In the genomic region with DNA sequence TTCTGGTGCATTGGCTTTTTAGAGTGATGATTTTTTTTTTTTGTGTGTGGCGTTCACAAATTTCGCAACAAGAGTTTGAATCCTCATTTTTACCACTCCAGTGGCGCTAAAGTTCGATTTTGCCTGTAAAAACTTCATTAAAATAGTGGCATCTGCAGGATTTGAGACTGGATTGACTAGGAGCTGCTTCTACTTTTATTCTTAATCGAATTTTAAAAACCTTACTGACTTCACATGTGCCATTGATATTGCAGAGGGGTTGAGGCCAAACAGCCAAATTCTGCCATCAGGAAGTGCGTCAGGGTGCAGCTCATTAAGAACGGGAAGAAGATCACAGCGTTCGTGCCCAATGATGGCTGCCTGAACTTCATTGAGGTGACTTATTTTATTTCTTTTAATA, we compare ENCODE assay signal across 9 mouse cellular contexts. TPM values are rescaled to one million over a fixed set of nuclear protein-coding genes. Genes with fewer than 3 reads are reported as not detected.
DNase-seq lines count a peak whose midpoint lies in the region; ATAC-seq and TF ChIP-seq lines count a peak whose summit lies in the region.
"Had no signal": no experiment of that assay in that cellular context is flagged by ENCODE, and none has a peak within 500 bp of the region (broad histone marks: within the 10 kb centered on the region; RNA-seq: fewer than 3 reads in every experiment).

No protein-coding gene starts in this region.

- intact Hi-C loops in gastrocnemius, adult 2 months (cut with DNase I): loop anchor here (10.0 kb wide), 1 partner anchor 301 kb away; the partner anchor contains the start of gene Atg10
- intact Hi-C loops in gastrocnemius, postnatal 14 days (cut with DNase I; ENCODE audit: low total_unique reads): no loop called here
- intact Hi-C loops in left cerebral cortex, postnatal 4 days (cut with DNase I): no loop called here

- peak overlapping the region; percentile 57; the same call in 1 of the 2 replicates for H3K4me2 ChIP-seq in CH12.LX (ENCODE audit: insufficient read depth, low read depth, poor library complexity, severe bottlenecking)
- H3K4me2 ChIP-seq in forebrain, embryonic 16.5 days (ENCODE audit: low read length): peak overlapping the region; percentile 68
- H3K4me2 ChIP-seq in liver, embryonic 14.5 days (ENCODE audit: low read depth): peak overlapping the region; percentile 80

- H3K9ac ChIP-seq in CH12.LX (ENCODE audit: insufficient read depth, low read depth): peak overlapping the region; percentile 91
- H3K9ac ChIP-seq in forebrain, embryonic 16.5 days (replicated peaks; ENCODE audit: low read depth, low read length): peak overlapping the region; percentile 93; the same call in 1 of the 2 replicates
- H3K9ac ChIP-seq in liver, embryonic 14.5 days (replicated peaks): peak overlapping the region; percentile 87

- H3K79me2 ChIP-seq in CH12.LX (replicated peaks; ENCODE audit: control insufficient read depth, extremely low read depth, insufficient read depth, poor library complexity, severe bottlenecking): peaks cover 17% of the 10 kb centered on the region

- TF ChIP-seq EP300 in CH12.LX (IDR thresholded peaks at IDR 0.05; ENCODE audit: low read length): no peak
- TF ChIP-seq EP300 in liver, embryonic 14.5 days (IDR thresholded peaks at IDR 0.05; ENCODE audit: low read depth): no peak

- dilution Hi-C loops in CH12.LX (cut with MboI; ENCODE audit: extremely low pct_ligation_motif_present, extremely low pct_unique_long_range_greater_than_20kb, low sequenced_read_pairs): no loop called here

- H3K4me3 ChIP-seq in gastrocnemius, adult 2 months: peak overlapping the region; percentile 95
- H3K4me3 ChIP-seq in CH12.LX (replicated peaks in 1 of 3; ENCODE audit: low read depth in 2 of 3, low read length in 2 of 3, poor library complexity in 1 of 3): peak overlapping the region; percentile 75 to 96 (median 93)
- peak overlapping the region; percentile 84 for H3K4me3 ChIP-seq in forebrain, embryonic 16.5 days (replicated peaks; ENCODE audit: low read length)
- H3K4me3 ChIP-seq in liver, embryonic 14.5 days (ENCODE audit: insufficient read depth in 1 of 2, low read depth in 2 of 2, low read length in 2 of 2): peak overlapping the region; percentile 91 to 95

- H3K27ac ChIP-seq in gastrocnemius, adult 2 months: no peak overlapping the region
- H3K27ac ChIP-seq in CH12.LX (ENCODE audit: insufficient read depth, low read depth): no peak overlapping the region
- no peak overlapping the region for H3K27ac ChIP-seq in forebrain, embryonic 16.5 days (ENCODE audit: low read length)
- H3K27ac ChIP-seq in liver, embryonic 14.5 days: peak overlapping the region; percentile 49

- H3K36me3 ChIP-seq in CH12.LX (replicated peaks in 1 of 2; ENCODE audit: control insufficient read depth in 1 of 2, insufficient read depth in 1 of 2, low read length in 1 of 2): peaks cover 19 to 38% of the 10 kb centered on the region in 2 experiments
- peaks cover 12% of the 10 kb centered on the region for H3K36me3 ChIP-seq in forebrain, embryonic 16.5 days (ENCODE audit: control insufficient read depth, insufficient read depth)
- peaks cover 18% of the 10 kb centered on the region for H3K36me3 ChIP-seq in liver, embryonic 14.5 days (replicated peaks; ENCODE audit: control insufficient read depth, insufficient read depth, low read depth)

- no peak for TF ChIP-seq RAD21 in CH12.LX (IDR thresholded peaks at IDR 0.05; ENCODE audit: low read depth, low read length)

- H3K9me3 ChIP-seq in CH12.LX (replicated peaks; ENCODE audit: low read length): no peaks in the 10 kb centered on the region
- no peaks in the 10 kb centered on the region for H3K9me3 ChIP-seq in forebrain, embryonic 16.5 days (ENCODE audit: control insufficient read depth, low read length)
- H3K9me3 ChIP-seq in liver, embryonic 14.5 days (ENCODE audit: control insufficient read depth, low read length): no peaks in the 10 kb centered on the region

- TF ChIP-seq POLR2A in CH12.LX (IDR thresholded peaks at IDR 0.05; ENCODE audit: low read depth, low read length): peak; percentile 43

- no peak for ATAC-seq in forebrain, embryonic 16.5 days
- ATAC-seq in liver, embryonic 14.5 days (ENCODE audit: insufficient read depth): no peak

- 48% methylated on average over 9 of the region's 9 CpGs for WGBS in forebrain, embryonic 16.5 days
- 14% methylated on average over 9 of the region's 9 CpGs for WGBS in liver, embryonic 14.5 days (ENCODE audit: insufficient replicate concordance)

- in situ Hi-C loops in CH12.LX (cut with MboI; ENCODE audit: low pct_ligation_motif_present, low pct_unique_long_range_greater_than_20kb, low sequenced_read_pairs): no loop called here

- DNase-seq in gastrocnemius, adult 2 months: no peak
- DNase-seq in gastrocnemius, postnatal 14 days: no peak
- peak; percentile 46 for DNase-seq in CH12.LX (ENCODE audit: extremely low read depth)
- no peak for DNase-seq in liver, embryonic 14.5 days (ENCODE audit: low read depth in 3 of 3, low spot score in 3 of 3)
- no peak for DNase-seq in adrenal gland, postnatal 10 days
- no peak for DNase-seq in yolk sac, embryonic 10.5 days (ENCODE audit: low spot score)
- no peak for DNase-seq in left cerebral cortex, postnatal 4 days
- DNase-seq: cerebellum, adult 9-10 months had no signal

- H3K27me3 ChIP-seq in CH12.LX (replicated peaks): no peaks in the 10 kb centered on the region
- no peaks in the 10 kb centered on the region for H3K27me3 ChIP-seq in forebrain, embryonic 16.5 days (replicated peaks; ENCODE audit: control insufficient read depth, insufficient read depth, low read length)
- no peaks in the 10 kb centered on the region for H3K27me3 ChIP-seq in liver, embryonic 14.5 days (ENCODE audit: control insufficient read depth, insufficient read depth, low read length)

- H3K4me1 ChIP-seq in CH12.LX (ENCODE audit: control insufficient read depth in 1 of 2, insufficient read depth in 2 of 2): peaks cover 0 to 10% of the 10 kb centered on the region in 2 experiments; a peak in 2 of 4 replicates
- peaks cover 6% of the 10 kb centered on the region; the same call in 1 of the 2 replicates for H3K4me1 ChIP-seq in forebrain, embryonic 16.5 days (replicated peaks; ENCODE audit: control insufficient read depth, insufficient read depth, low read length)
- peaks cover 0 to 9% of the 10 kb centered on the region in 2 experiments; a peak in 3 of 4 replicates for H3K4me1 ChIP-seq in liver, embryonic 14.5 days (replicated peaks; ENCODE audit: control insufficient read depth in 2 of 2, insufficient read depth in 2 of 2, low read length in 1 of 2)

- TF ChIP-seq CTCF in gastrocnemius, adult 2 months (IDR thresholded peaks at IDR 0.05): no peak
- TF ChIP-seq CTCF in CH12.LX (conservative IDR thresholded peaks at IDR 0.05 in 1 of 2, IDR thresholded peaks at IDR 0.05 in 1 of 2; ENCODE audit: low read depth in 2 of 2, low read length in 2 of 2): no peak
- no peak for TF ChIP-seq CTCF in liver, embryonic 14.5 days (IDR thresholded peaks at IDR 0.05; ENCODE audit: low read depth)

TF ChIP-seq in CH12.LX, 34 proteins besides CTCF, POLR2A, EP300 and RAD21:
- 0 out of 2 replicates have a peak, but pooled peaks have one; percentile 36 for TF ChIP-seq ELF1 (IDR thresholded peaks at IDR 0.05; ENCODE audit: low read depth, low read length)
- 0 out of 2 replicates have a peak, but pooled peaks have one; percentile 35 for TF ChIP-seq TBP (conservative IDR thresholded peaks at IDR 0.05; ENCODE audit: low read depth, low read length)
- TF ChIP-seq MYC (IDR thresholded peaks at IDR 0.05; ENCODE audit: low read depth, low read length): peak; percentile 73
- peak; percentile 22; the same call in 1 of the 2 replicates for TF ChIP-seq HCFC1 (IDR thresholded peaks at IDR 0.05; ENCODE audit: low read depth, low read length)
- TF ChIP-seq JUN (IDR thresholded peaks at IDR 0.05; ENCODE audit: insufficient read depth, low read depth, low read length): no peak
- no peak for TF ChIP-seq MXI1 (IDR thresholded peaks at IDR 0.05; ENCODE audit: low read depth, low read length)
TF ChIP-seq in CH12.LX: peak in this region for 4.

RNA-seq across cellular contexts. Expression of gene Rps23, which starts 1.3 kb away (rescaled TPM):
- 100 to 1,000 TPM; 179 to 231 TPM for total RNA-seq in gastrocnemius, adult 2 months (2021)
- total RNA-seq in gastrocnemius, postnatal 14 days (2021): 100 to 1,000 TPM; 256 TPM
- total RNA-seq in CH12.LX (2012; rRNA removed) (1,970 and 2,180 TPM in 2 replicates), CH12.LX (2014; rRNA removed) (2,005 and 2,193 TPM in 2 replicates)
- polyA plus RNA-seq in CH12.LX (2012; ENCODE audit: insufficient read length, low read depth): 913 and 1,042 TPM in 2 replicates
- polyA plus RNA-seq in forebrain, embryonic 16.5 days (2015; fragmentation: Nextera tagmentation; extraction: Ambion mirVana): 114 and 136 TPM in 2 replicates
- 280 and 1,036 TPM in 2 replicates for polyA plus RNA-seq in liver, embryonic 14.5 days (2012; rRNA removed)
- polyA plus RNA-seq in liver, embryonic 14.5 days (2014; fragmentation: Nextera tagmentation; extraction: Ambion mirVana): 206 and 215 TPM in 2 replicates
- 100 to 1,000 TPM; 467 to 483 TPM for total RNA-seq in adrenal gland, postnatal 10 days (2021)
- 100 to 1,000 TPM; 321 to 367 TPM for total RNA-seq in left cerebral cortex, postnatal 4 days (2021)

RNA-seq across cellular contexts. Expression of gene Atp6ap1l, which starts 18.9 kb away (rescaled TPM):
- total RNA-seq in gastrocnemius, adult 2 months (2021): not detected
- total RNA-seq in gastrocnemius, postnatal 14 days (2021): not detected
- total RNA-seq in CH12.LX (2012; rRNA removed) (not detected in 2 replicates), CH12.LX (2014; rRNA removed) (not detected in 2 replicates)
- polyA plus RNA-seq in CH12.LX (2012; ENCODE audit: insufficient read length, low read depth): not detected in 2 replicates
- 4.2 and 4.3 TPM in 2 replicates for polyA plus RNA-seq in forebrain, embryonic 16.5 days (2015; fragmentation: Nextera tagmentation; extraction: Ambion mirVana)
- polyA plus RNA-seq in liver, embryonic 14.5 days (2012; rRNA removed): not detected in 2 replicates
- not detected in 2 replicates for polyA plus RNA-seq in liver, embryonic 14.5 days (2014; fragmentation: Nextera tagmentation; extraction: Ambion mirVana)
- total RNA-seq in adrenal gland, postnatal 10 days (2021): under 1 TPM in 1 of 2 experiments, not detected in 1; 0.39 TPM
- total RNA-seq in left cerebral cortex, postnatal 4 days (2021): 1 to 10 TPM; 5.5 to 6.4 TPM

Comparison
In these comparisons a context has a peak if more than half of its experiments do, and no peak if none do; other contexts are left out.
1. RNA of gene Rps23, which starts 1.3 kb away (total RNA-seq): 1,970 to 2,193 TPM in CH12.LX; 467 to 483 TPM in adrenal gland, postnatal 10 days, 321 to 367 TPM in left cerebral cortex, postnatal 4 days, 256 TPM in gastrocnemius, postnatal 14 days and 179 to 231 TPM in gastrocnemius, adult 2 months; every median in the first group is over 4 times any median in the second.
2. RNA of gene Atp6ap1l, which starts 18.9 kb away (total RNA-seq): 5.5 to 6.4 TPM in left cerebral cortex, postnatal 4 days; not detected in CH12.LX, 0.39 TPM in adrenal gland, postnatal 10 days, not detected in gastrocnemius, adult 2 months and not detected in gastrocnemius, postnatal 14 days; every median in the first group is over 4 times any median in the second.
3. Peak in every context shown above with its lines, with median percentiles within 50 percentile points of each other: H3K4me3 ChIP-seq, H3K4me2 ChIP-seq and H3K9ac ChIP-seq.